Comparison of ENCODE assay signal across 19 mouse cellular contexts in the genomic region with DNA sequence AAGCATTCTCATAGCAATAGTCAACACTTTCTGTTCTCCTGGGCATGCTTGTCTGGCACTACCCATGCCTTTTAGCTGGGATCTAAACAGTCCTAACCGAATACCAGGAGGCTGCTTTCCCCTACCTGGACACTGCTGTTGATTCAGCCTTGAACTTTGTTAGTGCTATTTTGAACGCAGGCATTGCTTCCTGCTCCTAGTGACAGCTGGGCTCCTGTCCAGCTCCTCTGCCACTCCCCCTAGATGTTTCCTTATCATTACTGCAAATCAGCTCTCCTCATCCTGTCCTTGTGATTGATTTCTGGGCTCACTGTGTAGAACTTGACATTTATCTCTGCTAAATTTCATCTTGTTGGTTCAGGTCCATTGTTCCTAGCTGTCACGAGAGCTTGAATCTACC.
DNase-seq lines count a peak whose midpoint lies in the region; ATAC-seq and TF ChIP-seq lines count a peak whose summit lies in the region.
"Had no signal": no experiment of that assay in that cellular context is flagged by ENCODE, and none has a peak within 500 bp of the region (broad histone marks: within the 10 kb centered on the region; RNA-seq: fewer than 3 reads in every experiment).

No protein-coding gene starts in this region.

- peak; percentile 35 for DNase-seq in forebrain, postnatal 0 days
- DNase-seq in lung, embryonic 14.5 days: peak; percentile 17
- no peak for DNase-seq in lung, postnatal 25 days (ENCODE audit: low spot score)
- DNase-seq in adrenal gland, postnatal 25 days: peak; percentile 39
- DNase-seq in kidney, postnatal 25 days: peak; percentile 50 to 60
- DNase-seq in spleen, postnatal 10 days (ENCODE audit: low spot score in 2 of 2): no peak
- DNase-seq: cerebellum, adult 11 months; heart, adult 11 months; left cerebral cortex, postnatal 4 days; right cerebral cortex, postnatal 25 days had no signal

- H3K4me2 ChIP-seq in forebrain, postnatal 0 days (ENCODE audit: low read depth): no peak overlapping the region
- H3K4me2 ChIP-seq in forebrain, embryonic 15.5 days (replicated peaks): no peak overlapping the region
- H3K4me2 ChIP-seq in lung, embryonic 14.5 days: no peak overlapping the region
- no peak overlapping the region for H3K4me2 ChIP-seq in midbrain, embryonic 16.5 days (ENCODE audit: low read length)
- H3K4me2 ChIP-seq: forebrain, embryonic 13.5 days; heart, embryonic 15.5 days; liver, embryonic 12.5 days; midbrain, embryonic 12.5 days; neural tube, embryonic 15.5 days had no signal

- no peaks in the 10 kb centered on the region for H3K9me3 ChIP-seq in forebrain, postnatal 0 days (ENCODE audit: low read length)
- H3K9me3 ChIP-seq in forebrain, embryonic 15.5 days: no peaks in the 10 kb centered on the region
- H3K9me3 ChIP-seq in lung, embryonic 14.5 days (ENCODE audit: low read depth, low read length): no peaks in the 10 kb centered on the region
- H3K9me3 ChIP-seq in midbrain, embryonic 16.5 days (replicated peaks; ENCODE audit: control insufficient read depth, low read length, poor library complexity, severe bottlenecking): no peaks in the 10 kb centered on the region
- H3K9me3 ChIP-seq: heart, embryonic 15.5 days; liver, embryonic 12.5 days; midbrain, embryonic 12.5 days; neural tube, embryonic 15.5 days had no signal

- ATAC-seq in forebrain, postnatal 0 days: peak; percentile 50; the same call in 1 of the 2 replicates
- ATAC-seq in forebrain, embryonic 15.5 days (replicated peaks): no peak
- no peak for ATAC-seq in lung, embryonic 14.5 days (ENCODE audit: insufficient read depth)
- ATAC-seq in midbrain, embryonic 16.5 days: no peak
- ATAC-seq: forebrain, embryonic 13.5 days; liver, embryonic 12.5 days had no signal

- no peak overlapping the region for H3K27ac ChIP-seq in forebrain, postnatal 0 days (ENCODE audit: low read depth, low read length)
- H3K27ac ChIP-seq in forebrain, embryonic 15.5 days (replicated peaks): no peak overlapping the region
- no peak overlapping the region for H3K27ac ChIP-seq in lung, embryonic 14.5 days (ENCODE audit: low read depth)
- no peak overlapping the region for H3K27ac ChIP-seq in midbrain, embryonic 16.5 days (ENCODE audit: low read length)
- H3K27ac ChIP-seq: embryonic facial prominence, embryonic 10.5 days; forebrain, embryonic 13.5 days; heart, embryonic 15.5 days; liver, embryonic 12.5 days; midbrain, embryonic 12.5 days; neural tube, embryonic 15.5 days had no signal

- no peaks in the 10 kb centered on the region for H3K4me1 ChIP-seq in forebrain, postnatal 0 days (ENCODE audit: insufficient read depth)
- peaks cover 8% of the 10 kb centered on the region; the same call in 1 of the 2 replicates for H3K4me1 ChIP-seq in forebrain, embryonic 15.5 days
- H3K4me1 ChIP-seq in lung, embryonic 14.5 days (ENCODE audit: insufficient read depth): no peaks in the 10 kb centered on the region
- no peaks in the 10 kb centered on the region for H3K4me1 ChIP-seq in midbrain, embryonic 16.5 days (ENCODE audit: control insufficient read depth, insufficient read depth, low read length)
- H3K4me1 ChIP-seq: embryonic facial prominence, embryonic 10.5 days; forebrain, embryonic 13.5 days; heart, embryonic 15.5 days; liver, embryonic 12.5 days; midbrain, embryonic 12.5 days; neural tube, embryonic 15.5 days had no signal

- WGBS in forebrain, postnatal 0 days: 35% methylated on average over 3 of the region's 3 CpGs
- WGBS in forebrain, embryonic 15.5 days: 56% methylated on average over 3 of the region's 3 CpGs
- WGBS in lung, embryonic 14.5 days: 33% methylated on average over 3 of the region's 3 CpGs
- WGBS in midbrain, embryonic 16.5 days: 63% methylated on average over 3 of the region's 3 CpGs

- no peak overlapping the region for H3K4me3 ChIP-seq in forebrain, postnatal 0 days (ENCODE audit: low read depth, low read length)
- H3K4me3 ChIP-seq in forebrain, embryonic 15.5 days: no peak overlapping the region
- no peak overlapping the region for H3K4me3 ChIP-seq in lung, embryonic 14.5 days (ENCODE audit: low read depth, low read length)
- no peak overlapping the region for H3K4me3 ChIP-seq in midbrain, embryonic 16.5 days (ENCODE audit: low read depth, low read length)
- H3K4me3 ChIP-seq: embryonic facial prominence, embryonic 10.5 days; forebrain, embryonic 13.5 days; heart, embryonic 15.5 days; liver, embryonic 12.5 days; midbrain, embryonic 12.5 days; myocyte; neural tube, embryonic 15.5 days had no signal

- no peak for TF ChIP-seq CTCF in forebrain, postnatal 0 days (IDR thresholded peaks at IDR 0.05; ENCODE audit: low read depth)
- no peak for TF ChIP-seq CTCF in lung, embryonic 14.5 days (IDR thresholded peaks at IDR 0.05; ENCODE audit: low read depth)

- no peaks in the 10 kb centered on the region for H3K36me3 ChIP-seq in forebrain, postnatal 0 days (ENCODE audit: insufficient read depth)
- no peaks in the 10 kb centered on the region for H3K36me3 ChIP-seq in forebrain, embryonic 15.5 days
- no peaks in the 10 kb centered on the region for H3K36me3 ChIP-seq in lung, embryonic 14.5 days (ENCODE audit: insufficient read depth)
- H3K36me3 ChIP-seq in midbrain, embryonic 16.5 days (ENCODE audit: control insufficient read depth, insufficient read depth, low read length): no peaks in the 10 kb centered on the region
- H3K36me3 ChIP-seq: embryonic facial prominence, embryonic 10.5 days; heart, embryonic 15.5 days; liver, embryonic 12.5 days; midbrain, embryonic 12.5 days; neural tube, embryonic 15.5 days had no signal

- H3K27me3 ChIP-seq in forebrain, postnatal 0 days (ENCODE audit: insufficient read depth, low read length): no peaks in the 10 kb centered on the region
- H3K27me3 ChIP-seq in forebrain, embryonic 15.5 days: no peaks in the 10 kb centered on the region
- no peaks in the 10 kb centered on the region for H3K27me3 ChIP-seq in lung, embryonic 14.5 days (ENCODE audit: insufficient read depth, low read length)
- H3K27me3 ChIP-seq in midbrain, embryonic 16.5 days (ENCODE audit: control insufficient read depth, insufficient read depth, low read depth, low read length): no peaks in the 10 kb centered on the region
- H3K27me3 ChIP-seq: forebrain, embryonic 13.5 days; heart, embryonic 15.5 days; liver, embryonic 12.5 days; neural tube, embryonic 15.5 days had no signal

- H3K9ac ChIP-seq in forebrain, postnatal 0 days: no peak overlapping the region
- H3K9ac ChIP-seq in forebrain, embryonic 15.5 days (replicated peaks): no peak overlapping the region
- no peak overlapping the region for H3K9ac ChIP-seq in lung, embryonic 14.5 days
- no peak overlapping the region for H3K9ac ChIP-seq in midbrain, embryonic 16.5 days (ENCODE audit: low read depth, low read length)
- H3K9ac ChIP-seq: forebrain, embryonic 13.5 days; heart, embryonic 15.5 days; liver, embryonic 12.5 days; midbrain, embryonic 12.5 days; neural tube, embryonic 15.5 days had no signal

Comparison
In these comparisons a context has a peak if more than half of its experiments do, and no peak if none do; other contexts are left out.
1. DNase-seq: peak in forebrain, postnatal 0 days (single experiment), lung, embryonic 14.5 days (single experiment), adrenal gland, postnatal 25 days (single experiment) and kidney, postnatal 25 days (2 of 2); none in lung, postnatal 25 days (single experiment) and spleen, postnatal 10 days (0 of 2).